Mouse (Mus musculus): ENCODE measurements around the gene Cers3.

DNA sequence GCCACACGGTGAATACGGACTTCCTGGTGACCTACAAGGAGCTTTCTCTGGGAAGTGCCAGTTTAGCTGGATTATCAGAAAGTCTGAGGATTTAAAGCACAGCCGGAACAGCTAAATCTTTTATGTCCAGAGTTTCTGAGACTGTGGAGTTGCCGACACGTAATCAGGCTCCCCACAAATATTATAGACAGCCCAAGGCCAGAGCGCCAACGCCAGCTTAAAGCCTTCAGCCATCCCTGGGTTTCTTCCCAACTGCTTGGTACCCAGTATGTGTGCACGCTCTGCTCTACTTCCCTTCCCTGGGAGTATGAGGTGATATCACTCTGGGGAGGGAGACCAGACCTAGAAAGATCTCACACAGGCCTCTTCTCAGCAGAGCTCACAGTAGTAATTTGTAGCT, 10.5 kb downstream of the Cers3 start:
- TF ChIP-seq ZC3H11A (IDR thresholded peaks at IDR 0.05; ENCODE audit: borderline replicate concordance, low read depth, low read length) (no peak), CHD2 (IDR thresholded peaks at IDR 0.05; ENCODE audit: low read depth, low read length) (no peak), ZNF384 (IDR thresholded peaks at IDR 0.05; ENCODE audit: low read depth, low read length) (no peak), MAFK (IDR thresholded peaks at IDR 0.05; ENCODE audit: insufficient read depth, low read depth, low read length) (no peak), HCFC1 (IDR thresholded peaks at IDR 0.05; ENCODE audit: borderline replicate concordance, insufficient read depth, low read length) (no peak)
